Mouse (Mus musculus) heart, embryonic 14.5 days (tissue): ENCODE measurements around the gene Apobec1. TPM values are rescaled to one million over a fixed set of nuclear protein-coding genes. Genes with fewer than 3 reads are reported as not detected.
"Not testable (repeated sequence)": the region's sequence is repeated elsewhere in the genome, so short reads cannot be mapped to it uniquely, and the experiment has no call there.

Experiments used
- ATAC-seq: fragments of 200-750 bp; cut with Nextera tagmentation; 2 replicates; pipeline ENCODE4 v1.8.0; 2017; ENCODE audit warnings: low read depth, moderate TSS enrichment; ENCODE audit not compliant: insufficient number of reproducible peaks, insufficient read depth, low FRiP score
- H3K27ac ChIP-seq, 2 experiments: fragments of 200-500 bp in 1 of 2; fragments of 300-500 bp in 1 of 2; sonication (generic) in 1 of 2; replicated peaks in 1 of 2; 2 replicates each; pipeline ENCODE4 v1.5.1; 2012 to 2014; ENCODE audit warnings: low read depth in 2 of 2, low read length in 2 of 2, control low read depth in 1 of 2, mild to moderate bottlenecking in 1 of 2, mixed read lengths in 1 of 2; ENCODE audit not compliant: control insufficient read depth in 1 of 2, insufficient read depth in 1 of 2
- H3K27me3 ChIP-seq: fragments of 300-500 bp; sonication (generic); 2 replicates; pipeline ENCODE4 v1.6.1; 2014; ENCODE audit warnings: mild to moderate bottlenecking, low read length, control low read depth; ENCODE audit not compliant: control insufficient read depth, insufficient read depth
- H3K36me3 ChIP-seq: fragments of 300-500 bp; sonication (generic); 2 replicates; pipeline ENCODE4 v1.6.1; 2014; ENCODE audit warnings: mild to moderate bottlenecking, control low read depth, low read length, mixed read lengths; ENCODE audit not compliant: control insufficient read depth, insufficient read depth
- H3K4me1 ChIP-seq, 2 experiments: fragments of 200-500 bp in 1 of 2; fragments of 300-500 bp in 1 of 2; sonication (generic) in 1 of 2; 2 replicates each; pipeline ENCODE4 v1.6.1; 2012 to 2014; ENCODE audit warnings: low read length in 2 of 2, control low read depth in 1 of 2, mixed read lengths in 1 of 2; ENCODE audit not compliant: control insufficient read depth in 2 of 2, insufficient read depth in 2 of 2
- H3K4me2 ChIP-seq: fragments of 300-500 bp; sonication (generic); 2 replicates; pipeline ENCODE4 v1.6.1; 2014; ENCODE audit warnings: mild to moderate bottlenecking, low read length
- H3K4me3 ChIP-seq, 2 experiments: fragments of 200-500 bp in 1 of 2; fragments of 300-500 bp in 1 of 2; sonication (generic) in 1 of 2; 2 replicates each; pipeline ENCODE4 v1.5.1; 2012 to 2014; ENCODE audit warnings: low read length in 2 of 2, mild to moderate bottlenecking in 2 of 2, control low read depth in 1 of 2, low read depth in 1 of 2, moderate library complexity in 1 of 2; ENCODE audit not compliant: control insufficient read depth in 1 of 2, insufficient read depth in 1 of 2
- H3K9ac ChIP-seq: fragments of 300-500 bp; sonication (generic); 2 replicates; pipeline ENCODE4 v1.6.1; 2014; ENCODE audit warnings: mild to moderate bottlenecking, low read length
- H3K9me3 ChIP-seq: fragments of 300-500 bp; sonication (generic); 2 replicates; pipeline ENCODE4 v1.6.1; 2016; ENCODE audit warnings: low read length, control low read depth; ENCODE audit not compliant: control insufficient read depth
- WGBS: fragments of 180-500 bp; shearing (Covaris S2); extraction: QIAGEN DNeasy Blood & Tissue Kit; methylation state at CpG from one replicate; pipeline ENCODE4 v1.1.7; 2014; 5-methylcytosine and 5-hydroxymethylcytosine counted together
- polyA plus RNA-seq: library from polyadenylated mRNA; unstranded; fragments of >200 nt; fragmentation: Nextera tagmentation; extraction: Ambion mirVana; gene quantifications from 2 replicates; pipeline ENCODE4 v1.2.1, GENCODE M21; 2014

Gene Apobec1
- polyA plus RNA-seq, 1 experiment from 2014 or later: 6.0 TPM

- 17% methylated on average over 7 of the region's 7 CpGs for WGBS
- Histone ChIP-seq H3K27ac (no peak overlapping the region), H3K27me3 (no peaks in the 10 kb centered on the region), H3K4me3 (no peak overlapping the region), H3K9me3 (no peaks in the 10 kb centered on the region), H3K9ac (no peak overlapping the region), H3K4me1 (no peaks in the 10 kb centered on the region), H3K4me2 (peak overlapping the region; percentile 38; the same call in 1 of the 2 replicates), H3K36me3 (no peaks in the 10 kb centered on the region)
- no peak for ATAC-seq
Observed at GRCm38 (mm10) chr6:122595637-122596036, 6.6 kb downstream of the Apobec1 start.

GRCm38 (mm10) chr6:122592905-122593304, 9.3 kb downstream of the Apobec1 start:
- Histone ChIP-seq H3K4me3 (no peak overlapping the region), H3K36me3 (no peaks in the 10 kb centered on the region), H3K4me2 (no peak overlapping the region), H3K4me1 (no peaks in the 10 kb centered on the region), H3K9me3 (no peaks in the 10 kb centered on the region), H3K27ac (no peak overlapping the region), H3K27me3 (no peaks in the 10 kb centered on the region), H3K9ac (no peak overlapping the region)
- no peak for ATAC-seq
- 87% methylated on average over 2 of the region's 2 CpGs for WGBS

GRCm38 (mm10) chr6:122591027-122591758, 11.1 kb downstream of the Apobec1 start:
- Histone ChIP-seq H3K4me1 (no peaks in the 10 kb centered on the region), H3K4me3 (no peak overlapping the region), H3K9me3 (no peaks in the 10 kb centered on the region), H3K4me2 (no peak overlapping the region), H3K27me3 (no peaks in the 10 kb centered on the region), H3K27ac (no peak overlapping the region), H3K36me3 (no peaks in the 10 kb centered on the region), H3K9ac (no peak overlapping the region)
- whole genome bisulfite sequencing: 78% methylated on average over 13 of the region's 13 CpGs
- ATAC-seq: no peak

GRCm38 (mm10) chr6:122579086-122579485, 23.2 kb downstream of the Apobec1 start:
- H3K9me3 ChIP-seq: no peaks in the 10 kb centered on the region
- H3K27ac ChIP-seq: no peak overlapping the region
- no peak for ATAC-seq
- no peak overlapping the region for H3K4me3 ChIP-seq
- WGBS: 71% methylated on average over 1 of the region's 1 CpGs
- H3K9ac ChIP-seq: no peak overlapping the region
- H3K4me2 ChIP-seq: no peak overlapping the region
- H3K4me1 ChIP-seq: no peaks in the 10 kb centered on the region
- H3K27me3 ChIP-seq: no peaks in the 10 kb centered on the region
- no peaks in the 10 kb centered on the region for H3K36me3 ChIP-seq

- H3K4me2 ChIP-seq: no peak overlapping the region
- H3K4me3 ChIP-seq: no peak overlapping the region
- no peaks in the 10 kb centered on the region for H3K9me3 ChIP-seq
- no peaks in the 10 kb centered on the region for H3K36me3 ChIP-seq
- WGBS: 87% methylated on average over 3 of the region's 3 CpGs
- no peak overlapping the region for H3K27ac ChIP-seq
- H3K4me1 ChIP-seq: peaks cover 0 to 1% of the 10 kb centered on the region in 2 experiments; a peak in 1 of 4 replicates
- ATAC-seq: no peak
- no peaks in the 10 kb centered on the region for H3K27me3 ChIP-seq
- no peak overlapping the region for H3K9ac ChIP-seq
Observed at GRCm38 (mm10) chr6:122577030-122577429, 25.2 kb downstream of the Apobec1 start.

- ATAC-seq, H3K9ac ChIP-seq, H3K4me3 ChIP-seq, H3K36me3 ChIP-seq, H3K4me2 ChIP-seq, H3K27ac ChIP-seq, H3K9me3 ChIP-seq, H3K27me3 ChIP-seq: not testable (repeated sequence)
- WGBS: 71% methylated on average over 1 of the region's 1 CpGs
- peaks cover 2 to 10% of the 10 kb centered on the region in 2 experiments; a peak in 2 of 4 replicates for H3K4me1 ChIP-seq
Observed at GRCm38 (mm10) chr6:122575037-122575436, 27.2 kb downstream of the Apobec1 start.

GRCm38 (mm10) chr6:122571617-122571959, 30.7 kb downstream of the Apobec1 start:
- WGBS: 20% methylated on average over 3 of the region's 3 CpGs
- peaks cover 2 to 10% of the 10 kb centered on the region in 2 experiments; a peak in 2 of 4 replicates for H3K4me1 ChIP-seq

More at GRCm38 (mm10) chr6:122571617-122571959, 30.7 kb downstream of the Apobec1 start:
- Histone ChIP-seq H3K4me3 (no peak overlapping the region), H3K4me2 (no peak overlapping the region), H3K27me3 (no peaks in the 10 kb centered on the region), H3K36me3 (no peaks in the 10 kb centered on the region), H3K9ac (no peak overlapping the region), H3K9me3 (no peaks in the 10 kb centered on the region), H3K27ac (no peak overlapping the region)
- no peak for ATAC-seq
